Mouse (Mus musculus): ENCODE measurements around the gene Kcnk6.
"Not testable (repeated sequence)": the region's sequence is repeated elsewhere in the genome, so short reads cannot be mapped to it uniquely, and the experiment has no call there.

Gene Kcnk6

DNA sequence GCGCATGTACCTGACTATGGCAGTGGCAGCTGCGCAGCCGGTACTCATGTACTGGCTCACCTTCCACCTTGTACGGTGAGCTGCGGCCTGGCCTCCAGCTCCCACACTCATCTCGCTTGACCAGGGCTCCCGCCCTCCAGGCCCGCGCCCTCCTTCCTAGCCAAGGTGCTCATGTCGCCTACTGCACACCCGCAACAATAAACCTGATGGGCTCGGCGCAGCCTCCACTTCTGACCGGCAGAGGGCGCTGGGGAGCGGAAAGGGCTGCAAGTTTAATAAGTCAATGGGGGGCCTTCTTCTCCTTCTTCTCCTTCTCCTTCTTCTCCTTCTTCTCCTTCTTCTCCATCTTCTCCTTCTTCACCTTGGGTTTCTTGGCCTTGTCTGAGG lies 15.0 kb upstream of the Kcnk6 start:
- in situ Hi-C loops (cut with MseI, MboI): no loop called here

DNA sequence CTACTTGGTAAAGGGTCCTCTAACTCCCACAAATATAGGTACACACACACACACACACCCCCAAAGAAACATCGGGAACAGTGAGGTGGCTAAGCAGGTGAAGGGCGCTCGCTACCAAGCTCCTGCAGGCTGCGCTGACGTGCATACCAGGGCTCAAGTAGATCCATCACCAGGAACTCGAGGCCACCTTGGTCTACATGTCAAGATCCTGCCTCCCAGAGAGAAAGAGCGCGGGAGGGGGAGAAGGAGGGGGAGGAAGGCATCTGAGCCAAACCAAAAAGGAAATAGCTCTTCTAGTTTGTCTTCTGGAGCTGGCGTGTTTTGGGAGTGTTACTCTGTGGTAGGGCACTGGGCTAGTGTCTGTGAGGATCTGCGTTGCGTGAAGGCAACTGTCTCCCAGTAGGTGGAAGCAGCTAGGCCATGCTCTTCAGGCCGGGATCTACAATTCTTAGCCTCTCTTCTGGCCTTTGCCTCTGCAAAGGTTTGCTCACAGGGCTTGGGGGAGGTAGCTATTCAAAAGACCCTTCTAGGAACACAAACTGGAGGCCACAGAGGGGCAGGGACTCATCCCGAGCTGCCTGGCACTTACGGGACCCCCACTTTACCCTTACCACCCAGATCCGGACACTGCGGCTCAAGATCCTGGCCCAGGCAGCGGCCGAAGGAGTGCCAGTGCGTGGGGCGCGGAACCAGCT lies 14.5 kb upstream of the Kcnk6 start:
- in situ Hi-C loops (cut with MseI, MboI): no loop called here

DNA sequence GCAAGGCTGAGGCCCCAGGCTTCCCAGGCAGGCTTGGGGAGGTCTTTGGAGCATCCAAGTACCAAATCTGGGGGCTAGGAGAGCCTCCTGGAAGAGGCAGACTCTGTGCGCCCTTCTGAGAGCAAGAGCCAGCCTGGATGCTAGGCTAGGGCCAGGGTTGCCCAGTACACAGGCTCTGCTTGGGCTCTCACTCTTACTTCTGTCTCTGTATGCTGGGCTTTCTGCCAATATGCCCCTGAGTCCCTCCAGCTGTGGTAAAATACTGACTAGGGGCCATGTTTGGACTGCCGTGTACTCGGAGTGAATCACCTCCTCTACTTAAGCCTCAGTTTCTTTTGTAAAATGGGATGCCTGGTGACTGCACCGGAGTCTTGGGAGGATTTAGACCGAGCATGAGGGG lies 13.7 kb upstream of the Kcnk6 start:
- in situ Hi-C loops (cut with MseI, MboI): no loop called here

DNA sequence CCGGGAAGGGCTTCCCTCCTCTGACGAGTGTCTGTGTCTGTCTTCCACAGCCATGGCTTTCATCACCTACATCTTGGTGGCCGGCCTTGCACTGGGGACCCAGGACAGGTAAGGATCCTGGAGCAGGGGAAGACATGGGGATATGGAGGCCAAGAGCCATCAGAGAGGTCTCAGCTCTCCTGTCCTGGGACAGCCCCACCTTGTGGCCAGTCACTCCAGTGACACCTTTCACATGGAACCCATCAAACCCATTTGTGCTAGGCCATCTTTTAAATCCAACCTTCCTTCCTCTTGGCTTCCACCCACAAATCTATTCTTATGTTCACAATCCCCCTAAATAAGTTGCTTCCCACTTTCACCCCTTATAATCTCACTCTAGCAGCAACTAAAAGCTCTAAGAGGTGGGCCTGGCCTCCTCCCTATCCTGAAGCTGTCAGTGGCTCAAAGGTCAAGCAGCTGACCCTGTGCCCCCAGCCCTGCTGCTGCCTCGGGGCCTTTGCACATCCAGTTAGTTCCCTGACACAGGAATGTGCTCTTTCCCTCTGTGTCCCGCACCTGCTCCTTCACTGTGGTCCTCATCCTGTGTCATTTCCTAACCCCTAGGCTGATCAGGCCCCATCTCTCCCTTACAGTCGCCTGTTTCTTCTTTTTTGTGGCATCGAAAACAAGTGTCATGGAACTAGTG lies 12.6 kb upstream of the Kcnk6 start:
- in situ Hi-C loops (cut with MseI, MboI): no loop called here

DNA sequence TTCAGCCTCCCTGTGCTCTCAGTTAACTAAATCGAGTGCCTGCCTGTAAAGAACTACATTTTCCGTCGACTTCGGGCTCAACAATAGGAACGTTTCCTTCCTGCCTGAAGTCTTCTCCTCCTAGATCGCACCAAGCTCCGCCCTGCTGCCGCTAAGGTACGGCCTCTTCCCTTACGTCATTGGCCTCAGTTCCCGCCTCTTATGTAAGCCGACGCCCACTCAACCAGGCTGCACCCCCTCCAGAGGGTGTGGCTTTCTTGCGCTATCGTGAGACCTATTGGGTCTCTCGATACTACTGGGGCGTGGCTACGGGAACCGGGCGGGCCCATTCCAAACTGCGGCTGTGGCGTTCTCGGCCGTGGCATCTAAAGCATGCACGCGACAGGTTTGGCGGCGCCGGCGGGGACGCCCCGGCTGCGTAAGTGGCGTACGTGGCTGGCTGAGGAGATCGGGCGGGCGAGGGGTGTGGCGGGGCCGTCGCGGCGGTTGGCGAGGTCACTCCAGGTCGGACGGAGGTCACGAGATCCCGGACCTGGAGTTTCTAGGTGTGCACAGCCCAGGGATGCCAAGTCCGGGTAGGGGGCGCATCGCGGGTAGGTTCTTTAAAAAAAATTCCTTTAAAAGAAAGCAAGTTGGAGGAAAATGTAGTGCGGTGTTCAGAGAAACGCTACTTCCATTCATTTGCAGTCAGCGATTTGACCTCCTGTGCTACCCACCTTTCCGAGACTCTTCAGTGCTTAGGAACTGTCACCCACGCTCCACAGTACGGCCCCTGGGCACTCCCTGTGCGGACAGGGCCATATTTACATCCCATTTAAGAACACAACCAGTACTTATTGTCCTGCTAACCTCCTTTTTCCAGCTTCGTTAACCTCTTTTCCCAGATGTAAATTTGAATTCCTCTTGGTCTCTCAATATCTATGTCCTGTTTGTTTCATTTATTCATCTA lies 6.0 kb upstream of the Kcnk6 start, which contains the start of gene Yif1b:
Yif1b (plus strand) TSS at position 311 of the 949 bp plus-strand sequence.
- in situ Hi-C loops (cut with MseI, MboI): no loop called here

DNA sequence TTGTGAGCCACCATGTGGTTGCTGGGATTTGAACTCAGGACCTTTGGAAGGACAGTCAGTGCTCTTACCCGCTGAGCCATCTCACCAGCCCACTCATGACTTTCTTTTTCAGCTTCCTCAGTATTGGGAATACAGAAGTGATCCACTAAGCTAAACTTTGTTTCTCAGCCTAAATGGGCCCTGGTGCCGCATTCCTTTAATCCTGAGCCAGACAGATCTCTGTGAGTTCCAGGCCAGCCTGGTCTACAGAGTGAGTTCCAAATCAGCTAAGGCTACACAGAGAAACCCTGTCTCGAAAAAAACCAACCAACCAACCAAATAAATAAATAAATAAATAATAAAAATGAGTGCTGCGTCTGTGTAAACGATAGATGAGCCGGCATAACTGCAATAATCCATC lies 5.3 kb upstream of the Kcnk6 start:
- in situ Hi-C loops (cut with MseI, MboI): not testable (repeated sequence)

DNA sequence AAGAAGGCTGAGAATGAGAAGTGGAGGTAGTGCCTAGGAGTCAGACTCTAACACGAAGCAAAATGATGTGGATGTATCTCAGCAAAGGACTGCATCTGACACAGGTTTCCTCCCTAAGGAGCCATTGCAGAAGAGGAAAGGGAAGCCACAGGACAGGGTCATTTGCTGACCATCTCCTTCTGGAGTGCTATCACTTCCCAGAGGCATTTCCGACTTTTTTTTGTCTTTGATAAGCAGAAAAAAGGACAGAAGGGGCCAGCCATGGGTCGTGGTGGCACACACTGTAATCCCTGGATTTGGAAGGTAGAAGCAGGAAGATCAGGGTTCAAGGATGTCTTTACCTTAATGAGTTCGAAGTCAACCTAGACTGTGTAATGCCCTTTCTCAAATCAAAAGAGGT lies 4.3 kb upstream of the Kcnk6 start:
- in situ Hi-C loops (cut with MseI, MboI): no loop called here

DNA sequence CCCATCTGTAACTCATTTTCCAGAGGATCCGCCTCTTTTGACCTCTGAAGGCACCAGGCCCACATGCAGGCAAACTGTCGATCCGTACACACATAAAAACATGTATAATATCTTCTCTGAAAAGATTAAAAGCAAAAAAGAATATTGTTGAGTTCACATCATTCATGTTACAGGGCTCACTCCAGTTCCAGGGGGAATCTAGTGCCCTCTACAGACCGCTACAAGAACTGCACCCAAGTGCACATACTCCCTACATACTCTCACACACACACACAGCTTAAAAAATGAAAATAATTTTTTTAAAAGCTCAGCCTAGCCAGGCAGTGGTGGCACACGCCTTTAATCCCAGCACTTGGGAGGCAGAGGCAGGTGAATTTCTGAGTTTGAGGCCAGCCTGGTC lies 2.3 kb upstream of the Kcnk6 start:
- in situ Hi-C loops (cut with MseI, MboI): loop anchor here in 1 of 2 experiments (5.0 kb wide), 1 partner anchor 52 kb away; the partner anchor contains the start of gene Psmd8

DNA sequence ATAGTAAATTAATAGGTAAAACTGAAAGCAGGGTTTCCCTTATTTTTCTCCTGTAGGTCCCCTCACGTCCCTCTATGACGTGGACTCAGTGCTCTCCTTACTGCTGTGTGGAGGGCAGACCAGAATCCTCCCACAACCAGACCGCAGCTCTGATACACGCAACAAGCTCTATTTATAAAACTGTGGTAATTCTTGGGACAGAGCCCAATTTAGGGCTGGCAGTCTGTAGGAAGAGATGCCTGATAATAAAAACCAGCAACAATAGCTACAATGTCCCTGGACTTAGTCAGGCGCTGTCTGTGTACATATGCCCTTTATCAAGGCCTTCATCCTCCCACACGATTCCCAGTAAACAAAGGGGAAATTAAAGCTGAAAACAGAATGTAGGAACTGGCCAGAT lies 1.4 kb upstream of the Kcnk6 start:
- in situ Hi-C loops (cut with MseI, MboI): loop anchor here in 1 of 2 experiments (5.0 kb wide), 1 partner anchor 51 kb away; the partner anchor contains the start of gene Psmd8

DNA sequence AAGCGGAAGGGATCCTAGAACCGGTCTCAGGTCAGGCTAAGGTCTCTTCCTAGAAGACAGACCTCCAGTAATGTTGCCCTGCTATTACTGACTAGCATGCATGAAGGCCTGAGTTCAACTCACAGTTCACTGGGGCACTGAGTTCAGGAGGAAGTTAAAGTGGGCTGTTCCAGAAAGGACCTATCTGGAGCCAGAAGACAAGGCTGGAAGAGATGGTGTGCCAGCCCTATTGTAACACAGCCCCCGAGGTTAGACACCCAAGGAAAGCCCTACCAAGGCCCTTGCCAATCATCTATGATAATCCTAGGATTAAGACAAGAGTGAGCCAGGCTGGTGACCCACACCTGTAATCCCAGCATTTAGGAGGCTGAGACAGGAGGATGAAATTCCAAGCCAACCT lies 798 bp downstream of the Kcnk6 start:
- in situ Hi-C loops (cut with MseI, MboI): loop anchor here in 1 of 2 experiments (5.0 kb wide), 1 partner anchor 49 kb away; the partner anchor contains the start of gene Psmd8

DNA sequence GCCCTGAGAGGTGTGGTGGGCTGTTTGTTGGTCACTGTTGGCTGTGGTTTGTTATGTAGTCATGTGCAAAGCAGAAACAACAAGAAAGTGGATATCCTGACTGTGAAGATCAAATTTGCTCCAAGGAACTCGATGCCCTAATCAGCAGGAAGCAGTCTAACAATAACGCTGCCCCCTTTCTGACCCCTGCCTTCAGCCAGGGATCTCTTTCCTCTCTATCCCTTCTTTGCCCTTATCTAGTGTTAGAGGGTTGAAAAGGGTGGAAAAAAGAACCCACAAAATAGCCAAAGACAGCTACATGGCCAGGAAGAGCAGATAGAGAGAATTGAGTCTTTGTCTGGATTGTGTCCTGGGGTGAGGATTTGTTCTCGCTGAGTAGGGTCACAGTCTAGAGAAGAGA lies 1.8 kb downstream of the Kcnk6 start:
- in situ Hi-C loops (cut with MseI, MboI): loop anchor here in 1 of 2 experiments (5.0 kb wide), 1 partner anchor 48 kb away; the partner anchor contains the start of gene Psmd8

DNA sequence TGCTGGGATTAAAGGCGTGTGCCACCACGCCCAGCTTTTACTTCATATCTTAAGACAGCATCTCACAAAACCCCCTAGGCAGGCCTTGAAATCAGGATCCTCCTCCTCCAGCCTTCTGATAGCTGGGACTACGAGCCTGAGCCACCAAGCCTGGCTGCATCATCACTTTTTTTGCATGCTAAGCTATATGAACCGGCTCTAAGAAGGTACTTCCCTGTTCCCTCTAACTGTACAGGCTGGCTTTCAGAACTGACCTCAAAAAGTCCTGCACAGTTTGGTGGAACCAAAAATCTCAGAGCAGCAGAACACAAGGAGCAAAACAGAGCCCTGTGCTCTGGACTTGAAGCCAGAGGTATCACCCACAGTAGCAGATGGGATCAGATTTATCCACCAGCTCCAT lies 4.1 kb downstream of the Kcnk6 start:
- in situ Hi-C loops (cut with MseI, MboI): no loop called here

DNA sequence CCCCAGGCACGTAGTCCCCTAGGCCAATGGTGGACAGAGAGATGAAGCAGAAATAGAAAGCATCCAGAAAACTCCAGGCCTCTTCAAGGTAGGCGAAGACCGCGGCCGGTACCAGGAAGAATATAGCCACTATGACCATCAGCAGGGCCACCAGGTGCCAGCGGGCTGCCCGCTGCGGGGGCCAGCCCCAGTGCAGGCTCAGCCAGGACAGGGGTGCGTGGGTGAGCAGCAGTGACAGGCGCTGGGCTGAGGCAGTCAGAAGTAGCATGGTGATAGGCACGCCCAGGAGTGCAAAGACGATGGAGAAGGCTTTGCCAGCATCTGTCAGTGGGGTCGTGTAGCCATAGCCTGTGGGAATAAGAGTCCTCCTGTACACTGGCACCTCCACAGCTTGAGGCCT lies 6.8 kb downstream of the Kcnk6 start:
- in situ Hi-C loops (cut with MseI, MboI): no loop called here

DNA sequence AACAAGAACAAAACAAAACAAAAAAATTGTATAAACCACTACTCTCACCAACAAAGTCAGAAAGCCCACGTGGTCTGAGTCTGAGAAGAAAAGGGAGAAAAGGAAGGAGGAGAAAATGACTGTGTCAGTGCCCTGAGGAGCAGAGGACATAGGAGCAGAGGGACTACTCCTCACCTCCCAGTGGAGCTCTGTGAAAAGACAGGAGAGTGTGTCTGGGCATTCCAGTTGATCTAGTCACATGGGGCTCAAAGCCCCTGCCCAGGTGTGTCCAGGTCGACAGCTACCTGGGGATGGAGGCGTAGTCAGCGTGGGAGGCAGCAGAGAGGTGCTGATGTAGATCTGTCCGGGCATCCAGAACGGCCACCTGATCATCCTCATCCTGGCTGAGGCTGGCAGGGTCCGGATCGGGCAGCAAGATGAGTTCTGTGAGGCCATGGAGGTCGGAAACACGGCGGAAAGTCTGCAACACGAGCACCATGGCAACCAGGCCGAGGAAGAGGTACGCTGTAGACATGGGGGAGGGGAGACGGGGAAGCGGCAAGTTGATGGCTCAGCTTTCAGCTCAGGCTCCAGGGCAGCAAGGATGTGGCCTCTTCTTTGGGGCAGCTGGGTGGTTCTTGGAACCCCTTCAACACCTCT lies 7.4 kb downstream of the Kcnk6 start:
- in situ Hi-C loops (cut with MseI, MboI): loop anchor here in 1 of 2 experiments (25.0 kb wide), 1 partner anchor 487 kb away; no protein-coding TSS in a partner anchor

DNA sequence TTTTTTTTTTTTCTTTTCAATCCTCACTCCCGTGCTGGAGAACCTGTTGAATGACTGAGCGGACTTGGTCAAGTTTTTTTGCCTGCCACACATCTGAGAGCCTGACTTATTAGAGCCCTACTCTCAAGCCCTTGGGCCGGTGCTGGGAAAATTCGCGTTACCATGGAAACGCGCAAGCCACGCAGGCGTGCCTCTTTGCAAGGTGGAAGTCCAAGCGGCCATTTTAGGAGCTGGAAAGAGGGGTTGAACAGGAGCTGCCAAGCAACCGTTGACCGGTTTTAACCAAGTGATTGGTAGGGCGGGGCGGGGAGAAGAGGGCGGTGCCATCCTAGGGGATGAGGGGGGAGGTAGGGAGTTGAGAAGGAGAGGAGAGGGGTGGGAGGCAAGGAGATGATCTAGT lies 17.5 kb downstream of the Kcnk6 start:
- in situ Hi-C loops (cut with MseI, MboI): loop anchor here in 1 of 2 experiments (25.0 kb wide), 1 partner anchor 497 kb away; no protein-coding TSS in a partner anchor

DNA sequence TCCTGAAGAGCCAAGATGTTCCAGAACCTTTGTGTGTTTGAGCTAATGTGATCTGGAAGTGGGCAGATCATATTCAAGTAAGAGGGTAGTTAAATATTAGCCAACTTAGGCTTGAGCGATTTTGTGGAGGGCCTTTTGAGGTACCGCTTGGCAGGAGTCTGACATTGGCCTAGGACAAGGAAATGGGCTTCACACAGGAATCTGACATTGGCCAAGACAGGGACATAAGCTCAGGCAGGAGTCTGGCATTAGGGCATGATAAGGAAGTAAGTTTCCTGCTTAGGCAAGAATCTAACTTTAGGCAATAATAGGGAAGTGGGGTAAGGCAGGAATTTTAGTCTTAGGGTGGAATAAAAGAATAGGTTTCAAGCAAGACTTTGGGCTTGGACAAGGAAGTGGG lies 18.1 kb downstream of the Kcnk6 start:
- in situ Hi-C loops (cut with MseI, MboI): loop anchor here in 1 of 2 experiments (25.0 kb wide), 1 partner anchor 498 kb away; no protein-coding TSS in a partner anchor

DNA sequence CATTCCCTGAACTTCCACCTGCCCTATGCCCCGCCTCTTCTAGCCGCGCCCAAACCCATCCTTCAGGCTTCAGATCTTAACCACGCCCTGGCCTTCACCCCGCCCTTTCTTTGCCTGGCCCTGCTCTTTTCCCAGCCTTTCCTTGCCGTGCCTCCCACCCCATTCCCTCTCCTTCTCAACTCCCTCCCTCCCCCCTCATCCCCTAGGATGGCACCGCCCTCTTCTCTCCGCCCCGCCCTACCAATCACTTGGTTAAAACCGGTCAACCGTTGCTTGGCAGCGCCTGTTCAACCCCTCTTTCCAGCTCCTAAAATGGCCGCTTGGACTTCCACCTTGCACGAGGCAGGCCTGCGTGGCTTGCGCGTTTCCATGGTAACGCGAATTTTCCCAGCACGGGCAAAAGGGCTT lies 18.6 kb downstream of the Kcnk6 start, which contains the start of gene Catsperg1:
Catsperg1 (minus strand) TSS at position 361 of the 408 bp plus-strand sequence.
- in situ Hi-C loops (cut with MseI, MboI): loop anchor here in 1 of 2 experiments (25.0 kb wide), 1 partner anchor 499 kb away; no protein-coding TSS in a partner anchor

DNA sequence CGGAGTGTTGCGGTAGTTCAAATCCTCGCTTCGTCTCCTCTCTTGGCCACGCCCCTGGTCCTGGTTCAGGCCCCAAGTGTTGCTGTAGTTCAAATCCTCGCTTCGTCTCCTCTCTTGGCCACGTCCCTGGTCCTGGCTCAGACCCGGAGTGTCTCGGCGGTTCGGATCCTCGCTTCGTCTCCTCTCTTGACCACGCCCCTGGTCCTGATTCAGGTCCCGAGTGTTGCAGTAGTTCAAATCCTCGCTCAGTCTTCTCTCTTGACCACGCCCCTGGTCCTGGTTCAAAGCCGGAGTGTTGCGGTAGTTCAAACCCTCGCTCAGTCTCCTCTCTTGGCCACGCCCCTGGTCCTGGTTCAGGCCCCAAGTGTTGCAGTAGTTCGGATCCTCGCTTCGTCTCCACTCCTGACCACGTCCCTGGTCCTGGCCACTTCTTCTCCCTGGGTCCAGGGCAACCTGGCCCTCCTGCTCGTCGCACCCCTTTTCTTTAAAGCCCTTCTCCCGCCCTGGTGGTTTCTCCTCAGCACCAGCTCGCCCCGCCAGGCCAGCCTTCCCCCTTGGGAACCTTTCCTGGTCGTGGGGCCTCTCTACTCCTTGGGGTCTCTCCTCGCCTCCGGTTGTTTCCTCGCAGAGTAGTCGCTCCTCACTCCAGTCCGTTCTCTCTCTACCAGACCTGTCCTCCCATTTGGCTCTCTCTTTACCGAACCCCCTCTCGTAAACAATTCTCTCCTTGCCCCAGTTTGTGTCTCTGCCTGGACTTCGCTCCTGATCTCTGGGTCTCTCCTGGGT lies 19.3 kb downstream of the Kcnk6 start:
- in situ Hi-C loops (cut with MseI, MboI): loop anchor here in 1 of 2 experiments (25.0 kb wide), 1 partner anchor 499 kb away; no protein-coding TSS in a partner anchor

DNA sequence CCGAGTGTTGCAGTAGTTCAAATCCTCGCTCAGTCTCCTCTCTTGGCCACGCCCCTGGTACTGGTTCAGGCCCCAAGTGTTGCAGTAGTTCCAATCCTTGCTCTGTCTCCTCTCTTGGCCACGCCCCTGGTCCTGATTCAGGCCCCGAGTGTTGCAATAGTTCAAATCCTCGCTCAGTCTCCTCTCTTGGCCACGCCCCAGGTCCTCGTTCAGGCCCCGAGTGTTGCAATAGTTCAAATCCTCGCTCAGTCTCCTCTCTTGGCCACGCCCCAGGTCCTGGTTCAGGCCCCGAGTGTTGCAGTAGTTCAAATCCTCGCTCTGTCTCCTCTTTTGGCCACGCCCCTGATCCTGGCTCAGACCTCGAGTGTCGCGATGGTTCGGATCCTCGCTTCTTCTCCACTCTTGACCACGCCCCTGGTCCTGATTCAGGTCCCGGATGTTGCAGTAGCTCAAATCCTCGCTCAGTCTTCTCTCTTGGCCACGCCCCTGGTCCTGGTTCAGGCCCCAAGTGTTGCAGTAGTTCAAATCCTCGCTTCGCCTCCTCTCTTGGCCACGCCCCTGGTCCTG lies 20.0 kb downstream of the Kcnk6 start:
- in situ Hi-C loops (cut with MseI, MboI): loop anchor here in 1 of 2 experiments (25.0 kb wide), 1 partner anchor 500 kb away; no protein-coding TSS in a partner anchor
